Mouse (Mus musculus) ES-E14 (cell line): ENCODE measurements around the gene Tll2.

Experiments used
- HCFC1 ChIP-seq: IDR thresholded peaks from 2 replicates; pipeline ENCODE4 v1.6.1; 2012; ENCODE audit warnings: low read length, inconsistent platforms, borderline replicate concordance; ENCODE audit not compliant: insufficient read depth
- MAFK ChIP-seq: IDR thresholded peaks from 2 replicates; pipeline ENCODE4 v1.6.1; 2014; ENCODE audit warnings: mild to moderate bottlenecking, low read depth, low read length, inconsistent platforms; ENCODE audit not compliant: insufficient read depth
- ZC3H11A ChIP-seq: IDR thresholded peaks from 2 replicates; pipeline ENCODE4 v1.6.1; 2012; ENCODE audit warnings: low read depth, mild to moderate bottlenecking, inconsistent platforms, low read length, borderline replicate concordance

DNA sequence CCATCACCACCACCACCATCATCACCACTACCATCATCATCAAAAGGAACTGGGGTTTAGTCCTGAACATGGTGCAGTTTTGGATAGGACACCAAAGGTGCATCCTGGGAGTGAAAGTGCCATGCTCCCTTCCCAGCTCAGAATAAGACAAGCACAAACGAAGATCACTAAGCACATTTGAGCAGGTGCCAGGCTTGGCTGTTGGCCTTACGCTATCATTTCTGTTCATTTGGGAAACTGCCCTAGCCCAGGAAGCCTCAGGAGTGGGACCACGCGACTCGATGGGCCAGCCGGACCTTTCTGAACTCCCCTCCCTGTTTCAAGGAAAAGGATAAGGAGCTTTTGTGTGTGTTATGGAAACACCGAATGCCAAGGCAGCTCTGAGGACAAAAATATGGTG is 98.0 kb downstream of the Tll2 start:
- TF ChIP-seq HCFC1 = no peak
- no peak for TF ChIP-seq ZC3H11A
- TF ChIP-seq MAFK = no peak
